Mouse (Mus musculus): Measurements from ENCODE around the gene 9230102O04Rik.

GRCm38 (mm10) chr2:9852851-9853576, 36.3 kb downstream of the 9230102O04Rik start:
- TF ChIP-seq ZC3H11A (IDR thresholded peaks at IDR 0.05; ENCODE audit: borderline replicate concordance, low read depth, low read length) = no peak
- no peak for TF ChIP-seq MAFK (IDR thresholded peaks at IDR 0.05; ENCODE audit: insufficient read depth, low read depth, low read length)
- no peak for TF ChIP-seq CHD2 (IDR thresholded peaks at IDR 0.05; ENCODE audit: low read depth, low read length)
- TF ChIP-seq ZNF384 (IDR thresholded peaks at IDR 0.05; ENCODE audit: low read depth, low read length) = no peak

Data from ES-E14 (cell line).